Mouse (Mus musculus): ENCODE results near the gene Numa1. TPM values are rescaled to one million over a fixed set of nuclear protein-coding genes. Genes with fewer than 3 reads are reported as not detected.

Numa1 gene
- 112 and 114 TPM in 2 replicates for polyA plus RNA-seq (2014; fragmentation: Nextera tagmentation; extraction: Ambion mirVana)

DNA sequence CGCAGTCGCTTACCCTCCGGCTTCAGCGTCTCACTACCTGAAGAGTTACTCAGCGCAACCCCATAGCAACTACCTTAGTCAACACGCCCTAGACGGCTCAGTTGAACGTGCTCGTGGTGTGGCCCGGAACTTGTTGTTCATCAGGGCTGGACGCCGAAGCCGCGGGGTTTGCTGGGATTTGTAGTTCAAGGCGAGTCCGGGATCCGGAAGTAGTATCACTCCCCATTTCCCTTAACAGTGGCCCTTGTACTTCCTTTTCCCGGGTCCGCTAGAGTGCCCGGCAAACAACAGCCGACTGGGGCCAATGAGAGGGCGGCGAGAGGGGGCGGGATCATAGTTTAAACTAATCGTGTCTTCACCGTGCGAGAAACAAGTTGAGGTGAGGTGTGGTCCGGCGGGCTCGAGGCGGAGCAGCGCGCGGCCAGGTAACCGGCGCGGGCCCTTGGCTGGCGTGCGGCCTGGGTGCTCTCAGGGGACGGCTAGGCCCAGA is at the start of gene Numa1, which contains the start of gene Lrrc51:
Numa1 (plus strand) TSS at position 361 of the 490 bp plus-strand sequence.
Lrrc51 (minus strand) TSS at position 145 of the 490 bp plus-strand sequence.
- Histone ChIP-seq H3K9ac (ENCODE audit: low read length) (peak within 1 kb of the TSS; percentile 75), H3K9me3 (ENCODE audit: control insufficient read depth, low read length) (no peaks in the 10 kb centered on the region), H3K27me3 (ENCODE audit: control insufficient read depth, insufficient read depth, low read length) (no peaks in the 10 kb centered on the region), H3K36me3 (ENCODE audit: control insufficient read depth, insufficient read depth, low read length) (no peaks in the 10 kb centered on the region), H3K4me1 (replicated peaks; ENCODE audit: control insufficient read depth, insufficient read depth, low read length) (no peaks in the 10 kb centered on the region; the same call in 1 of the 2 replicates), H3K4me2 (ENCODE audit: low read depth, low read length, severe bottlenecking) (peak within 1 kb of the TSS; percentile 67), H3K27ac (ENCODE audit: low read depth, low read length) (peak within 1 kb of the TSS; percentile 46; the same call in 1 of the 2 replicates), H3K4me3 (ENCODE audit: low read depth, low read length) (peak within 1 kb of the TSS; percentile 69)
- ATAC-seq (replicated peaks; ENCODE audit: low FRiP score) (peak; percentile 99), DNase-seq (ENCODE audit: low spot score) (peak; percentile 96)
- WGBS, result under 1% methylated on average over 40 of the region's 40 CpGs

DNA sequence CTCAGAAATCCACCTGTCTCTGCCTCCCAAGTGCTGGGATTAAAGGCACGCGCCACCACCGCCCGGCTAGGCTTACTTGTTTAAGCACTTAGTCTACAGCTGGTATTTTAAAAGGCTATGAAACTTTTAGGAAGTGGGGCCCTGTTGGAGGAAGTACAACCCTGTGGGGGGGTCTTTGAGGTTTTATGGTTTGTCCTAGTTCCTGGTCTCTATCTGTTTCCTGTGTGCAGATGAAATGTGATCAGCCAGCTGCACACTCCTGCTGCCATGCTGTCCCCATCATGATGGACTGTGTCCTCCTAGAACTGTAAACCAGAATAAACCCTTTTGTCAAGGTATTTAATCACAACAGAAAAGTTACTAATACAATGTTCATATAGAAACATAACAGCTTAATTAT is 49.8 kb upstream of the Numa1 start:
- WGBS, result 93% methylated on average over 4 of the region's 4 CpGs
- Histone ChIP-seq H3K4me2 (ENCODE audit: low read depth, low read length, severe bottlenecking) (no peak overlapping the region), H3K4me1 (replicated peaks; ENCODE audit: control insufficient read depth, insufficient read depth, low read length) (no peaks in the 10 kb centered on the region), H3K27ac (ENCODE audit: low read depth, low read length) (no peak overlapping the region), H3K9ac (ENCODE audit: low read length) (no peak overlapping the region), H3K9me3 (ENCODE audit: control insufficient read depth, low read length) (no peaks in the 10 kb centered on the region), H3K27me3 (ENCODE audit: control insufficient read depth, insufficient read depth, low read length) (no peaks in the 10 kb centered on the region), H3K4me3 (ENCODE audit: low read depth, low read length) (no peak overlapping the region), H3K36me3 (ENCODE audit: control insufficient read depth, insufficient read depth, low read length) (no peaks in the 10 kb centered on the region)
- ATAC-seq (replicated peaks; ENCODE audit: low FRiP score) (no peak), DNase-seq (ENCODE audit: low spot score) (no peak)

DNA sequence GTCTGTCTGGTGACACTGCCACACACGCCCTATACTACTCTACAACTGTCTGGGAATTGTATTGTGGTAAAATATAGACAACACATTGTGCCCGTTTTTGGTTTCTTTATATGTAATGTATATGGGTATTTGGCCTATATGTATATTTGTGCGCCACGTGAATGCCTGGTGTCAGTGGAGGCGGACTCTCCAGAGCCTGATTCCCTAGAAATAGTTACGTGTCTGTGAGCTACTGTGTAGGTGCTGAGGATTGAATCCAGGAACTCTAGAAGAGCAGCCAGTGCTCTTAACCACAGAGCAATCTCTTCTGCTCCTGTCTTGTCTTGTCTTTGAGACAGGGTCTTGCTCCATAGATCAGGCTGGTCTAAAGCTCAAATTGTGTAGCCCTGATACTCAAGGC is 47.6 kb upstream of the Numa1 start:
- no peak overlapping the region for H3K27ac ChIP-seq (ENCODE audit: low read depth, low read length)
- no peak overlapping the region for H3K4me2 ChIP-seq (ENCODE audit: low read depth, low read length, severe bottlenecking)
- no peak overlapping the region for H3K4me3 ChIP-seq (ENCODE audit: low read depth, low read length)
- WGBS, result 87% methylated on average over 6 of the region's 6 CpGs
- no peaks in the 10 kb centered on the region for H3K9me3 ChIP-seq (ENCODE audit: control insufficient read depth, low read length)
- no peaks in the 10 kb centered on the region for H3K4me1 ChIP-seq (replicated peaks; ENCODE audit: control insufficient read depth, insufficient read depth, low read length)
- no peaks in the 10 kb centered on the region for H3K27me3 ChIP-seq (ENCODE audit: control insufficient read depth, insufficient read depth, low read length)
- no peak overlapping the region for H3K9ac ChIP-seq (ENCODE audit: low read length)
- no peaks in the 10 kb centered on the region for H3K36me3 ChIP-seq (ENCODE audit: control insufficient read depth, insufficient read depth, low read length)
- DNase-seq (ENCODE audit: low spot score), result no peak
- ATAC-seq (replicated peaks; ENCODE audit: low FRiP score), result no peak

DNA sequence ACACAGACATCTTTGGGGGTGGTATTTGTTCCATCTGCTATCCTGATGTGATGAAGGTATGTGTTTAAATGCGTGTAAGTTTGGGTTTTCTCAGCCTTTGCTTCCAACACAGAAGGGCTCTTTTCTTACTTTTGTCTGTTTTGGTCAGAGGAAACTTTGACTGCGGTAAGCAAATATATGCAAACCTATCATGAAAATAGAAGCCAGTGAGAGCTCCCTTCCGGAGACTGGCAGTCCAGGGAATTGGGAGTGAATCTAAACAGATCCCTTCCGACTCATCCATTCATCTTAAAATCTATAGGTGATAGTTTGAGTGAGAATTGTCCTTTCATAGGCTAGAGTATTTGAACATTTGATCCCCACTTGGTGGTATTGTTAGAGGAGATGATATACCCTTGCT is 45.5 kb upstream of the Numa1 start:
- H3K9me3 ChIP-seq (ENCODE audit: control insufficient read depth, low read length), result no peaks in the 10 kb centered on the region
- no peaks in the 10 kb centered on the region for H3K4me1 ChIP-seq (replicated peaks; ENCODE audit: control insufficient read depth, insufficient read depth, low read length)
- no peaks in the 10 kb centered on the region for H3K36me3 ChIP-seq (ENCODE audit: control insufficient read depth, insufficient read depth, low read length)
- no peak overlapping the region for H3K9ac ChIP-seq (ENCODE audit: low read length)
- H3K27ac ChIP-seq (ENCODE audit: low read depth, low read length), result no peak overlapping the region
- no peaks in the 10 kb centered on the region for H3K27me3 ChIP-seq (ENCODE audit: control insufficient read depth, insufficient read depth, low read length)
- ATAC-seq (replicated peaks; ENCODE audit: low FRiP score) (no peak), DNase-seq (ENCODE audit: low spot score) (no peak)
- H3K4me2 ChIP-seq (ENCODE audit: low read depth, low read length, severe bottlenecking), result no peak overlapping the region
- H3K4me3 ChIP-seq (ENCODE audit: low read depth, low read length), result no peak overlapping the region
- WGBS, result 88% methylated on average over 4 of the region's 4 CpGs

DNA sequence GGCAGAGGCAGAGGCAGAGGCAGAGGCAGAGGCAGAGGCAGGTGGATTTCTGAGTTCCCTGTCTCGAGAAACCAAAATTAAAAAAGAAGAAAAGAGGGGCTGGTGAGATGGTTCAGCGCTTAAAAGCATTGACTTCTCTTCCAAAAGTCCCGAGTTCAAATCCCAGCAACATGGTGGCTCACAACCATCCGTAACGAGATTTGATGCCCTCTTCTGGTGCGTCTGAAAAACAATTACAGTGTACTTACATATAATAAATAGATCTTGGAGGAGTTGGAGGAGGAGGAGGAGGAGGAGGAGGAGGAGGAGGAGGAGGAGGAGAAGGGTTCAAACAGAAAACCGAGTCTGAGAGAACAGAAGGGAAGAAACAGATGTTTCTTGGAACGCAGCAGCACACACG is 38.2 kb upstream of the Numa1 start:
- Histone ChIP-seq H3K27me3 (ENCODE audit: control insufficient read depth, insufficient read depth, low read length) (no peaks in the 10 kb centered on the region), H3K4me1 (replicated peaks; ENCODE audit: control insufficient read depth, insufficient read depth, low read length) (no peaks in the 10 kb centered on the region; the same call in 1 of the 2 replicates), H3K9me3 (ENCODE audit: control insufficient read depth, low read length) (no peaks in the 10 kb centered on the region), H3K36me3 (ENCODE audit: control insufficient read depth, insufficient read depth, low read length) (no peaks in the 10 kb centered on the region), H3K4me2 (ENCODE audit: low read depth, low read length, severe bottlenecking) (peak overlapping the region; percentile 40), H3K27ac (ENCODE audit: low read depth, low read length) (no peak overlapping the region), H3K4me3 (ENCODE audit: low read depth, low read length) (peak overlapping the region; percentile 54), H3K9ac (ENCODE audit: low read length) (peak overlapping the region; percentile 37; the same call in 1 of the 2 replicates)
- WGBS, result 39% methylated on average over 9 of the region's 9 CpGs
- ATAC-seq (replicated peaks; ENCODE audit: low FRiP score) (no peak), DNase-seq (ENCODE audit: low spot score) (no peak)

DNA sequence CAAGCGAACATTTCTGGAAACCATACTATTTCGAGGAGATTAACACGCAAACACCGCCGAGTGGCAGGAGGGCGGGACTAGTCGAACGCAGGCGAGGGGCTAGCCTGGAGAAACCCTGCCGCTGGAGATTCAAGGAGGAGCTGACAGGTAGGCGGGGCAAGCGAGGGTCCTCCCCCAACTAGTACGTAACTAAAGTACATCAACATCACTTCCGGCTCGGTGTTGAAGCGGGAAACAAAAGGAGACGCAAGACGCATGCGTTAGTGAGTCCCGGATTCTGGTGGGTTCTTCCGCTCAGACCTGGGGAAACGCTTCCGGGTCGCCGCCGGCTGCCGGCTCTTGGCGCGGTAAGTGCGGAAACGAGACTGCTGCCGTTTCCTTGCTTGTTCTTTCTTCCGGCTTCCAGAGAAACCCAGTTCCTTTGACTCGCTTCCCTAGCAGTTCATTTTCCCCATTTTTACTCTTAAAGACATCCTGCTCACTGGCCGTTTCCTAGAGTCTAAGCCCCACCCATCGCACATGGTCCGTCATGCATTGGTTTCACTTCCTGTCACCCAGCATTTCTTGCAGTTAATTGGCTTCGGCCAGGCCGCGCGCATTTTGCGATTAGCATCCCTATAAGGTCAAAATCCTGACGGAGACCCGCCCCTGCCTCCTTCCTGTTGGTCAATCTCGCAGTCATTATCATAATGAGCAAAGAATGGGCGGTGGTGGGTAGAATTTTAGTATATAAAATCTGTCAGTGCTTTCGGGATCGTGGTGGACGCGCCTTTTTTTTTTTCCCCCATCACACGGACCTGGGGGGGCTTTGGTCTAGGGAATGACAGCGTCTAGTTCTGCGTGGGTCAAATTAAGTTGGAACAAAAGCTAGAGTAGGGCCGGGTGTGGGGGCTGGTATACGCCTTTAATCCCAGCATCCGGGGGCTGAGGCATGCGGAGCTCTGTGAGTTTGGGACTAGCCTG is 37.5 kb upstream of the Numa1 start:
- Histone ChIP-seq H3K27me3 (ENCODE audit: control insufficient read depth, insufficient read depth, low read length) (no peaks in the 10 kb centered on the region), H3K36me3 (ENCODE audit: control insufficient read depth, insufficient read depth, low read length) (no peaks in the 10 kb centered on the region), H3K9ac (ENCODE audit: low read length) (peak overlapping the region; percentile 77), H3K27ac (ENCODE audit: low read depth, low read length) (peak overlapping the region; percentile 93), H3K9me3 (ENCODE audit: control insufficient read depth, low read length) (no peaks in the 10 kb centered on the region), H3K4me3 (ENCODE audit: low read depth, low read length) (peak overlapping the region; percentile 54), H3K4me2 (ENCODE audit: low read depth, low read length, severe bottlenecking) (peak overlapping the region; percentile 57), H3K4me1 (replicated peaks; ENCODE audit: control insufficient read depth, insufficient read depth, low read length) (no peaks in the 10 kb centered on the region; the same call in 1 of the 2 replicates)
- WGBS, result under 1% methylated on average over 57 of the region's 57 CpGs
- peak; percentile 96 for DNase-seq (ENCODE audit: low spot score)
- peak; percentile 98 for ATAC-seq (replicated peaks; ENCODE audit: low FRiP score)

DNA sequence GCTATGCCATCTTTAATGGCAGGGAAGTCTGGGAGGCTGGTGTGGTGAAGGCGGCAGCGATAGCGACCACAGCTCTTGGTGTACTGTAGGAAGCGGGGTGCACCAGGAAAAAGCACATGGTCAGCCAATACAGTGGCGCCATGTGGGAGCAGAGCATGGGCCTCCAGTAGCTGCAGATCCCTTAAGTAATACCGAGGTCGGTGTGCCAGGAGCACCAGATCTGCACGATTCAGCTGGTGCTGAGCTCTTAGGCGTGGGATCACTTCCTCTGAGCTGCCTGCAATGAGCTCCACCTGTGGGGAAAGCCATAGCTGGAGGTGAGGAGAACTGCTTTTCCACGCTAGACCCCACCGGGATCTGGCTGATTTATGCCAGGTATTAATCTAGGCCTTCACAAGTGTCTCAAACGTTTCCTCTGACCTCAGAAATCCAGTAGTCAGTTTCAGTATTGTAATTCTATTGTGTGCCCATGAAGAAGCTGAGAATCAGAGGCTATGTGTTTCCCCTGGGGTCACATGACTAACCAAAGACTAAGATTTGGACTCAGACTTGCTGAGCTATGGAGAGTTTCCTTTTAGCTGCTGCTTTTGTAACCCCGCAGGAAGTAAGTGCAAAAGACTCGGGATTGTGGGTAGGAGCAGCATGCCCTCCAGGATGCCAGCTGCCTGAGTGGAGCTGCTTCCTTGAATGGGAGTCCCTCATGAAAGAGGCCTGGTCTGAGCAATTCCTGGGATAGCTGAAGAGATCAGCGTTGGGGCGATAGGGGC is 33.4 kb upstream of the Numa1 start:
- Histone ChIP-seq H3K36me3 (ENCODE audit: control insufficient read depth, insufficient read depth, low read length) (no peaks in the 10 kb centered on the region; the same call in 1 of the 2 replicates), H3K9ac (ENCODE audit: low read length) (no peak overlapping the region), H3K4me3 (ENCODE audit: low read depth, low read length) (no peak overlapping the region), H3K9me3 (ENCODE audit: control insufficient read depth, low read length) (no peaks in the 10 kb centered on the region; the same call in 1 of the 2 replicates), H3K4me1 (replicated peaks; ENCODE audit: control insufficient read depth, insufficient read depth, low read length) (no peaks in the 10 kb centered on the region; the same call in 1 of the 2 replicates), H3K27ac (ENCODE audit: low read depth, low read length) (no peak overlapping the region), H3K4me2 (ENCODE audit: low read depth, low read length, severe bottlenecking) (no peak overlapping the region), H3K27me3 (ENCODE audit: control insufficient read depth, insufficient read depth, low read length) (no peaks in the 10 kb centered on the region)
- ATAC-seq (replicated peaks; ENCODE audit: low FRiP score), result no peak
- 93% methylated on average over 16 of the region's 16 CpGs for WGBS
- no peak for DNase-seq (ENCODE audit: low spot score)

DNA sequence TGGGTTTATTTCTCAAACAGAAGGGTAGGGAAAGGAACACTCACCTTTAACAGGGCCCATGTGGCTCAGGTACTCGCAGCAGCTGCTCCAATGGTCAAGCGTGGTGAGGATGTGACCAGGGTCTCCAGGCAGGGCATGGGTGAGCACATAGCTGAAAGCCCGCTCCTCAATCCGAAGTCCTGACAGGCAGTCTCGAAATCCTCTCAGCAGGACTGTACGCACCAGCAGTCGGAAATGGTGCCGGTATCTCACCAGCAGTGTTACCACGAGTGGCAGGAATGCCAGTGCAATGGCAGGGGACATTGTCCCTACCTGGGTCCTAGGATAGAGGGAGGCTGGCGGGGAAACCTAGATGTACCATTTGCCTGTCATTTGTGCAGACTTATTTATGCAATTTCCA is 31.9 kb upstream of the Numa1 start:
- Histone ChIP-seq H3K27me3 (ENCODE audit: control insufficient read depth, insufficient read depth, low read length) (no peaks in the 10 kb centered on the region), H3K4me1 (replicated peaks; ENCODE audit: control insufficient read depth, insufficient read depth, low read length) (peaks cover 7% of the 10 kb centered on the region), H3K9me3 (ENCODE audit: control insufficient read depth, low read length) (no peaks in the 10 kb centered on the region; the same call in 1 of the 2 replicates), H3K4me3 (ENCODE audit: low read depth, low read length) (no peak overlapping the region), H3K9ac (ENCODE audit: low read length) (no peak overlapping the region), H3K4me2 (ENCODE audit: low read depth, low read length, severe bottlenecking) (no peak overlapping the region), H3K27ac (ENCODE audit: low read depth, low read length) (no peak overlapping the region), H3K36me3 (ENCODE audit: control insufficient read depth, insufficient read depth, low read length) (no peaks in the 10 kb centered on the region; the same call in 1 of the 2 replicates)
- no peak for DNase-seq (ENCODE audit: low spot score)
- 91% methylated on average over 10 of the region's 10 CpGs for WGBS
- ATAC-seq (replicated peaks; ENCODE audit: low FRiP score), result no peak
